Mouse (Mus musculus) liver, embryonic 14.5 days (tissue): ENCODE results near the gene Dscam.

Experiments used
- CTCF ChIP-seq: IDR thresholded peaks from 2 replicates; pipeline ENCODE4 v1.5.1; 2016; ENCODE audit warnings: antibody characterized with exemption, low read depth, control low read depth
- EP300 ChIP-seq: IDR thresholded peaks from 2 replicates; pipeline ENCODE4 v1.6.1; 2016; ENCODE audit warnings: antibody characterized with exemption, low read depth

DNA sequence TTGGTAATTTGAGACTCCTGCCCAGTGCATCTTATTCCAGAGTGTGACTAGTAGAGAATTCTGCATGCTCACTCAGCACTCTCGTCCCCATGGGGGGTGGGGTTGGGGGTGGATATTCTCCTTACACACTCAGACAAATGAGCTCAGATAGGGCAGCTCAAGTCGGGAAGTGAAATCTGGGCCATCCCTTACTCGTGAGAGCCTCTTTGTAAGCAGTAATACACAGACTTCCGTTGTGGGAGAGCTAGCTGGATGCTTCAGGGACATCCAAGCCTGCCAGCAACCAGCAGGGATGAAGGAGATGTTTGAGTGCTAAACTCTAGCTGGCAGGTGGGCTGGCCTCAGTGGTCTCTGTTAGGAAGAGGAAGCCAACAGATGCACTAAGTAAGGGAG is 416.8 kb downstream of the Dscam start:
- TF ChIP-seq CTCF (no peak), EP300 (no peak)
